Mouse (Mus musculus): ENCODE measurements around the gene Lgals9.

- no peak for TF ChIP-seq CTCF (IDR thresholded peaks at IDR 0.05; ENCODE audit: control insufficient read depth, insufficient read depth, low read length)
- no peak for TF ChIP-seq POLR2A (IDR thresholded peaks at IDR 0.05; ENCODE audit: borderline replicate concordance, control insufficient read depth, low read depth, low read length)
Observed at GRCm38 (mm10) chr11:78971096-78971495, 13.7 kb downstream of the Lgals9 start.
